Mouse (Mus musculus) midbrain, embryonic 16.5 days (tissue): ENCODE results near the gene 2810006K23Rik. TPM values are rescaled to one million over a fixed set of nuclear protein-coding genes. Genes with fewer than 3 reads are reported as not detected.
A peak's percentile ranks its signal among the peaks of the same experiment; 100 is the strongest.
"Not testable (repeated sequence)": the region's sequence is repeated elsewhere in the genome, so short reads cannot be mapped to it uniquely, and the experiment has no call there.

Experiments used
- ATAC-seq: fragments of 200-750 bp; cut with Nextera tagmentation; 2 replicates; pipeline ENCODE4 v1.8.0; 2017; ENCODE audit warnings: moderate TSS enrichment
- H3K27ac ChIP-seq: fragments of 300-500 bp; sonication (generic); 2 replicates; pipeline ENCODE4 v1.5.1; 2014; ENCODE audit warnings: mild to moderate bottlenecking, low read length, mixed read lengths
- H3K27me3 ChIP-seq: fragments of 300-500 bp; sonication (generic); 2 replicates; pipeline ENCODE4 v1.6.1; 2014; ENCODE audit warnings: low read depth, low read length, mixed read lengths; ENCODE audit not compliant: control insufficient read depth, insufficient read depth
- H3K36me3 ChIP-seq: fragments of 300-500 bp; sonication (generic); 2 replicates; pipeline ENCODE4 v1.6.1; 2014; ENCODE audit warnings: mild to moderate bottlenecking, low read length, moderate library complexity, mixed read lengths; ENCODE audit not compliant: control insufficient read depth, insufficient read depth
- H3K4me1 ChIP-seq: fragments of 300-500 bp; sonication (generic); 2 replicates; pipeline ENCODE4 v1.6.1; 2014; ENCODE audit warnings: mild to moderate bottlenecking, low read length, mixed read lengths; ENCODE audit not compliant: control insufficient read depth, insufficient read depth
- H3K4me2 ChIP-seq: fragments of 300-500 bp; sonication (generic); 2 replicates; pipeline ENCODE4 v1.6.1; 2014; ENCODE audit warnings: mild to moderate bottlenecking, low read length, mixed read lengths
- H3K4me3 ChIP-seq: fragments of 300-500 bp; sonication (generic); 2 replicates; pipeline ENCODE4 v1.5.1; 2014; ENCODE audit warnings: low read depth, mild to moderate bottlenecking, low read length, moderate library complexity, mixed read lengths
- H3K9ac ChIP-seq: fragments of 300-500 bp; sonication (generic); 2 replicates; pipeline ENCODE4 v1.6.1; 2014; ENCODE audit warnings: low read depth, low read length, mixed read lengths
- H3K9me3 ChIP-seq: fragments of 300-500 bp; sonication (generic); replicated peaks from 2 replicates; pipeline ENCODE4 v1.6.1; 2014; ENCODE audit warnings: mild to moderate bottlenecking, low read length, mixed read lengths; ENCODE audit not compliant: control insufficient read depth, poor library complexity, severe bottlenecking
- WGBS: fragments of 180-500 bp; shearing (Covaris S2); extraction: QIAGEN DNeasy Blood & Tissue Kit; methylation state at CpG from one replicate; pipeline ENCODE4 v1.1.7; 2014; 5-methylcytosine and 5-hydroxymethylcytosine counted together
- polyA plus RNA-seq: library from polyadenylated mRNA; unstranded; fragments of >200 nt; fragmentation: Nextera tagmentation; extraction: Ambion mirVana; gene quantifications from 2 replicates; pipeline ENCODE4 v1.2.1, GENCODE M21; 2015

The 2810006K23Rik gene
- polyA plus RNA-seq, 1 experiment from 2014 or later = 11.1 TPM

DNA sequence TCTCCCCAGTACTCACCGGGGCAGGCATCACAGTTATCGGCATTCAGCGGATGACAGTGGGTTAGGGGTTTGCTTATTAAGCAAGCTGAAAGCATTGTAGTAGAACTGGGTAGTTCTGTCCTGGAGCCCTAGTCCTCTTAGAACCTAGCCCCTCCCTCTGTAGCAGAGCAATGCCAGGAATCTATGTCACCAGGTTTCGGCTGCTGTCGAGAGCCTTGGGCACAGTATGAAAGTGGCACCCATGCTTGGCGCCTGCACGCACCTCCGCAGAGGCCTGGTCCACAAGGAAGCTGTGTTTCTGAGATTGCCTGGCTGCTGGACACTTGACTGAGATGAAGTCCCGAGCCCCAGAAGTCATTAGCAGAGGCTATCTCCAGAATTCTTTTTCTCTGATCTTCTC lies 9.2 kb downstream of the 2810006K23Rik start:
- peaks cover 7% of the 10 kb centered on the region for H3K4me1 ChIP-seq
- no peaks in the 10 kb centered on the region for H3K27me3 ChIP-seq
- no peaks in the 10 kb centered on the region for H3K9me3 ChIP-seq
- H3K9ac ChIP-seq = no peak overlapping the region
- ATAC-seq = no peak
- 91% methylated on average over 9 of the region's 9 CpGs for WGBS
- no peak overlapping the region for H3K4me2 ChIP-seq
- no peak overlapping the region for H3K4me3 ChIP-seq
- H3K36me3 ChIP-seq = no peaks in the 10 kb centered on the region
- H3K27ac ChIP-seq = no peak overlapping the region

DNA sequence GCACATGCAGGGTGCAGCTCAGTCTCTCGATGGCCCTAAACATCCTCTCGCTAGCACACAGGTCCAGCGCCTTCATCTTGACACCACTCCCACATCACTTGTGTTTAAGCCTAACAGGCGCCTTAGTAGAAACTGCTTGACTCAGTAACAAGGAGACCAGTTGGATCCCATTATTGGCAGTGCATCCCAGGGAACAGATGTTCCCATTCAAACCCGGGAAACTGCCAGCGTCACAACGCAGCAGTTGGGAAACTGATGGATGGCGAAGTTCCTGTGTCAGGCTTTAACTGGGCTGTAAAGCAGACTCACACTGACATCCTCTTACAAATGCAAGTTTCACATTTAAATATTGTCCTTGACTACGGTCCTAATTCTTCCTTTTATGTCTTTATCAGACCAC lies 10.0 kb downstream of the 2810006K23Rik start:
- no peak overlapping the region for H3K9ac ChIP-seq
- no peaks in the 10 kb centered on the region for H3K27me3 ChIP-seq
- H3K36me3 ChIP-seq = no peaks in the 10 kb centered on the region
- no peaks in the 10 kb centered on the region for H3K9me3 ChIP-seq
- no peak for ATAC-seq
- WGBS = 57% methylated on average over 9 of the region's 9 CpGs
- no peak overlapping the region for H3K27ac ChIP-seq
- H3K4me3 ChIP-seq = no peak overlapping the region
- H3K4me2 ChIP-seq = no peak overlapping the region
- peaks cover 7% of the 10 kb centered on the region for H3K4me1 ChIP-seq

DNA sequence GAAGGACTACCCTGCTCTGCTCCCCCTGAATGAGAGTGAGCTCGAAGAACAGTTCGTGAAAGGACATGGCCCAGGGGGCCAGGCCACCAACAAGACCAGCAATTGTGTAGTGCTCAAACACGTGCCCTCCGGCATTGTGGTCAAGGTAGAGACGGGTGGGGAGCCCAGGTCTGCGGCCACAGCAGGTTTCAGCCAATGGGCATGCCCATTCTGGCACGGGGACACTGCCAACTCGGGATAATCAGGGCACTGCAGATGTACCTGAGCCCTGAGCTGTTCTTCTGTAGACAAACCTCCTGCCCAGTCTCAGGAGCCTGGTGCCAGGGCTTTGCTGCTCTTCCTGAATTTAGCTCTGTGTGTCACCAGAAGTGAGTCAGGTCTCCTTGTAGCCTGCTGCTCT lies 10.9 kb downstream of the 2810006K23Rik start:
- Histone ChIP-seq H3K27ac (no peak overlapping the region), H3K4me1 (peaks cover 7% of the 10 kb centered on the region)
- WGBS = 89% methylated on average over 8 of the region's 8 CpGs

DNA sequence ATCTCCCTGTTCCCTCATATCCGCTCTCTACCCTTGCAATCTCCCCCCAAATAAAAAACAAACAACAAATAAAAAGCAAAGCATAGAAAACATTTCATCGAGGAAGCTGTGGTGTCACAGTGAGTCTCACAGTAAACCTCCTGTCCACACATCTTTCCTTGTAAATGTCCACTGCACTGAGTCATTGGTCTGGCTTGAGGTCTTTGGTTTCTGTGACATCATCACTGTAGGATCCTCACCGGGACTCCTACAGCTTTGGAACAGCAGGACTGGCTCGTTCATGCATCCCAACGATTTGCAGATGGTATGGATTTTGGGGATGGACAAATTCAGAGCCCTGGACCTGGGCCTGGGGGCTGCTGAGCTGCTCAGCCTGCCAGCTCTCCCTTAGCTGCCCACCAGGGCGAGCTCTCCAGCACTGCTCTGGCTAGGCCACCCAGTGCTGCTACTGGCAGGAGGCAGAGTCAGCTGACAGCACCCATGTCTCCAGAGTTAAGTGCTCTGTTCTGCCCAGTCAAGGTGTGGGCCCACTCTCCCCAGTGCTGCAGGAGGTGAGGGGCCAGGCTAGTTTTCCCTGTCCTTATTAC lies 14.0 kb downstream of the 2810006K23Rik start:
- not testable (repeated sequence) for H3K4me1 ChIP-seq, H3K4me2 ChIP-seq, H3K4me3 ChIP-seq, H3K9ac ChIP-seq, H3K27ac ChIP-seq, H3K36me3 ChIP-seq, H3K27me3 ChIP-seq, ATAC-seq, H3K9me3 ChIP-seq
- WGBS = 69% methylated on average over 6 of the region's 6 CpGs

More for the DNA sequence above, 10.9 kb downstream of the 2810006K23Rik start:
- H3K4me3 ChIP-seq = no peak overlapping the region
- H3K36me3 ChIP-seq = no peaks in the 10 kb centered on the region
- H3K4me2 ChIP-seq = no peak overlapping the region
- no peaks in the 10 kb centered on the region for H3K9me3 ChIP-seq
- no peak overlapping the region for H3K9ac ChIP-seq
- ATAC-seq = no peak
- H3K27me3 ChIP-seq = no peaks in the 10 kb centered on the region

DNA sequence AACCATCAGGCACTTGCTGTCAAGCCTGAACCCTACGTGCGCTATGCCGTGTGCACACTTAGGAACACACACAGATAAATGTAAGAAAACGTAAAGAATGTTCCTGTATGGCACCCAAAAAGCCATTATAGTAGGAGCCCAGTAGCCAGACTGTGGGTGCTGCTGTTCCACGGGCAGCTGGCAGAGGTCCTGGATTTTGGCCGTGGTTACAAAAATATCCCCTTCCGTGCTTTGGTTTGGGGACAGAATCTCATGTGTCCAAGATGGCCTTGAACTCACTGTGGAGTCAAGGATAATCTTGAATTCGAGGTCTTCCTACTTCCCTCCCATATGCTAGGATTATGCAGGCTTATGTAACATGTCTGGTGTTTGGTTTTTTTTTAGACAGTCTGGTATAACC lies 15.0 kb downstream of the 2810006K23Rik start:
- no peak overlapping the region for H3K4me2 ChIP-seq
- H3K9ac ChIP-seq = no peak overlapping the region
- no peak for ATAC-seq
- H3K27ac ChIP-seq = no peak overlapping the region
- no peaks in the 10 kb centered on the region for H3K4me1 ChIP-seq
- peaks cover 3% of the 10 kb centered on the region; the same call in 1 of the 2 replicates for H3K36me3 ChIP-seq
- H3K9me3 ChIP-seq = no peaks in the 10 kb centered on the region
- H3K4me3 ChIP-seq = no peak overlapping the region
- no peaks in the 10 kb centered on the region for H3K27me3 ChIP-seq
- WGBS = 81% methylated on average over 8 of the region's 8 CpGs

DNA sequence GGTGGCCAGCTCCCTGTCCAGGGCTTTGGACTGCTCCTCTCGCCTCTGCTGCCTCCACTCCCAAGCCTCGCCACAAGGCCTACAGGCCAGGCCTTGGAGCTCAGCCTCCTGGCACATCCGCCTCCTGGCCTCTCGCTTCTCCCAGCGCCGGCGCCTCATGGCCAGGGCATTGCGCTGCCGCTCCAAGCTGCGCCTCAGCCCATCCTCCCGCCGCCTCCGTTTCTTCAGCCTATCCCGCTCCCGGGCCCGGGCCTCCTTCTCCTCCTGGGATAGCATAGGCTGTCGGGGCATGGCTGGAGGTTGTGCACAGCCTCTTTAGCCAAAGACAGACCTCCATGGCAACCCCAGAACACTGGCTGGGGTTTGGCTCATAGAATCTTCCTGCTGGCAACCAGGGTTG lies 21.3 kb downstream of the 2810006K23Rik start:
- Histone ChIP-seq H3K4me3 (no peak overlapping the region), H3K9ac (0 out of 2 replicates have a peak overlapping the region, but pooled peaks have one; percentile 0)

DNA sequence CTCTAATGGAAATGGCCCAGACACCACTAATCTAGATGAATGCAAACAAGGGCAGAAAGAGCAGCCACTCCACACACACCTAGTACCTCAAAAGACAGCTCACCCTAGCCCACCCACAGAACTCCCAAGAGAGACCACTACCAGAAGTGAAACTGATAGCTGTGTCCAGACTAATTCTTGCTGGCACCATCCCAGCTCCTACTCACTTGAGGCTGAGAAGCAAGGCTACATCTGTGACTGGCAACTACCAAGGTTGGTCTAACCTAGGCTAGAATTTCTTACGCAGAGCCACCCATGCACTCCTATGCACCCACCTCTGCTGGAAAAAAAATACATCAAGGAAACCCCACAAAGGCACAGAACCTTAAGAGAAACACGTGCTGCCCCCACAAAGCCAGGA lies 22.5 kb downstream of the 2810006K23Rik start:
- H3K4me1 ChIP-seq = peaks cover 30% of the 10 kb centered on the region
- H3K9me3 ChIP-seq = no peaks in the 10 kb centered on the region
- ATAC-seq = no peak
- peak overlapping the region; percentile 94 for H3K27ac ChIP-seq
- H3K4me3 ChIP-seq = peak overlapping the region; percentile 92
- H3K4me2 ChIP-seq = peak overlapping the region; percentile 86
- 66% methylated on average over 2 of the region's 2 CpGs for WGBS
- H3K36me3 ChIP-seq = peaks cover 8% of the 10 kb centered on the region; the same call in 1 of the 2 replicates
- peak overlapping the region; percentile 90 for H3K9ac ChIP-seq
- no peaks in the 10 kb centered on the region for H3K27me3 ChIP-seq

More for the DNA sequence above, 21.3 kb downstream of the 2810006K23Rik start:
- 88% methylated on average over 17 of the region's 17 CpGs for WGBS
- H3K27me3 ChIP-seq = no peaks in the 10 kb centered on the region
- peaks cover 29% of the 10 kb centered on the region for H3K4me1 ChIP-seq
- no peak for ATAC-seq
- H3K4me2 ChIP-seq = no peak overlapping the region
- peaks cover 8% of the 10 kb centered on the region; the same call in 1 of the 2 replicates for H3K36me3 ChIP-seq
- peak overlapping the region; percentile 2; the same call in 1 of the 2 replicates for H3K27ac ChIP-seq
- H3K9me3 ChIP-seq = no peaks in the 10 kb centered on the region

DNA sequence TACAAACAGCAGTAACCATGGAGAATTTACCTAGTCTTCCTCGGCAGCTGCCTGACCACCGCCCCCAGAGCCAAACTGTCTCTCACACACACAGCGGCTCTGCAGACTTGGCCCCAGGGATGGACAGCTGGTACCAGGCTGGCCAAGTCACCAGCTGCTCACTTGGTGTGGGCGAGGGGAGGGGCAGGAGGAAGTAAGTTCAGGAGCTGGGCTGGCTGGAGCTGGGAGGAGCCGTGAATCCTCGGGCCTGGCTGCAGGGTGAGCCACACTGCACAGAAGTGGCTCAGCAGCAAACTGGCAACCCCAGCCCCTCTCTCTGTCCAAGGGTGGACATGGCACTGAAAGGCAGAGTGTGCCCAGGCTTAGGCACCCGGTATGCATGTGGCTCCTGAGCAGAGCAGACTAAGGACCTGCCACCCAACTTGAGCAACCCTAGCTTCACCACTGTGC lies 23.2 kb downstream of the 2810006K23Rik start:
- Histone ChIP-seq H3K36me3 (peaks cover 7% of the 10 kb centered on the region; the same call in 1 of the 2 replicates), H3K4me1 (peaks cover 35% of the 10 kb centered on the region), H3K27ac (peak overlapping the region; percentile 94), H3K9ac (peak overlapping the region; percentile 90), H3K9me3 (no peaks in the 10 kb centered on the region), H3K27me3 (no peaks in the 10 kb centered on the region), H3K4me2 (peak overlapping the region; percentile 86), H3K4me3 (peak overlapping the region; percentile 92)
- WGBS = 9% methylated on average over 7 of the region's 7 CpGs
- peak; percentile 68 for ATAC-seq

DNA sequence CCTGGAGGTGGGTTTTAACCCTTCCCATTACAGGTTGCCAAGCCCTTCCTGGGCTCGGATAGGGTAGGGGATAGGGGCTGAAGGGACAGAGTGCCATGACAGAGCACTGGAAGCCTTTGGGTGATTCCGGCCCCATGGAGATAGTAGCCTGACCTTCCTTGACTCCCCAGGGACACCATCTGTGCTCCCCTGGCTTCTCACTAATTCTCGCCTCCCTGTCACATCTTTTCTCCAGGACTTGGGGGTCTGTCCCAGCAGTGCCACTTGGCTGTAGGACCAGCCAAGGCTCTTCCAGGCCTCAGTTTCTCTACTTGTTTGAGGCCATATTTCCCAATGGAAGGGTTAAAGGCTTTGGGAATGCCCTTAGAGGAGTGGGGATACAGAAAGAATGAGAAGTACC lies 23.7 kb downstream of the 2810006K23Rik start:
- peak overlapping the region; percentile 92 for H3K4me3 ChIP-seq
- ATAC-seq = no peak; the same call in 1 of the 2 replicates
- H3K4me2 ChIP-seq = peak overlapping the region; percentile 86
- H3K36me3 ChIP-seq = 0 out of 2 replicates have a peak, but pooled peaks cover 5% of the 10 kb centered on the region
- 24% methylated on average over 3 of the region's 3 CpGs for WGBS
- peaks cover 36% of the 10 kb centered on the region for H3K4me1 ChIP-seq
- peak overlapping the region; percentile 90 for H3K9ac ChIP-seq
- H3K27ac ChIP-seq = peak overlapping the region; percentile 94
- H3K9me3 ChIP-seq = no peaks in the 10 kb centered on the region
- H3K27me3 ChIP-seq = no peaks in the 10 kb centered on the region
